Mouse (Mus musculus) layer of hippocampus, adult 18-20 months (tissue): ENCODE measurements around the gene Grifin. TPM values are rescaled to one million over a fixed set of nuclear protein-coding genes. Genes with fewer than 3 reads are reported as not detected.

Source experiments
- DNase-seq, 2 experiments: peaks; one replicate each; pipeline ENCODE4 v3.0.0; 2022; ENCODE audit warnings: low spot score in 2 of 2
- total RNA-seq, 2 experiments: library from RNA; stranded (reverse); gene quantifications; 2 replicates each; pipeline ENCODE4 v1.2.3; 2021

Gene Grifin
- total RNA-seq, 2 experiments from 2014 or later: not detected

DNA sequence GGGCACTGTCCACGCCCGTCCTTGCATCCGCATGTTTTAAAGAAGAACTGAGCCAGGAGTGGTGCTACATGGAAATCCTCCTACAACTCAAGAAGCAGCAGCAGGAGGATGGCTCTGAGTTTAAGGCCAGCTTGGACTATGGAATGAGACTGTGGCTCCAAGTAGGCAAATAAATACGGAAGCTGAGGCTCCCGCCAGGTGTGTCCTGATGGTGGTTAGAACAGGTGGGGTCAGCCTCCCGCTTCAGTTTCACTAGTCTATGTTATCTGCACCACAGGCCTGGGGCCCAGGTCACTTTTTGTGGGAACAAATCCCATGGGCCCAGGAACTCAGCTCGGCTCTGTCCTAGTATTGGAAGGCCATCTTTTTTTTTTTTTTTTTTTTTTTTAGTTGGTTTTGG, 11.2 kb downstream of the Grifin start:
- no peak for DNase-seq

DNA sequence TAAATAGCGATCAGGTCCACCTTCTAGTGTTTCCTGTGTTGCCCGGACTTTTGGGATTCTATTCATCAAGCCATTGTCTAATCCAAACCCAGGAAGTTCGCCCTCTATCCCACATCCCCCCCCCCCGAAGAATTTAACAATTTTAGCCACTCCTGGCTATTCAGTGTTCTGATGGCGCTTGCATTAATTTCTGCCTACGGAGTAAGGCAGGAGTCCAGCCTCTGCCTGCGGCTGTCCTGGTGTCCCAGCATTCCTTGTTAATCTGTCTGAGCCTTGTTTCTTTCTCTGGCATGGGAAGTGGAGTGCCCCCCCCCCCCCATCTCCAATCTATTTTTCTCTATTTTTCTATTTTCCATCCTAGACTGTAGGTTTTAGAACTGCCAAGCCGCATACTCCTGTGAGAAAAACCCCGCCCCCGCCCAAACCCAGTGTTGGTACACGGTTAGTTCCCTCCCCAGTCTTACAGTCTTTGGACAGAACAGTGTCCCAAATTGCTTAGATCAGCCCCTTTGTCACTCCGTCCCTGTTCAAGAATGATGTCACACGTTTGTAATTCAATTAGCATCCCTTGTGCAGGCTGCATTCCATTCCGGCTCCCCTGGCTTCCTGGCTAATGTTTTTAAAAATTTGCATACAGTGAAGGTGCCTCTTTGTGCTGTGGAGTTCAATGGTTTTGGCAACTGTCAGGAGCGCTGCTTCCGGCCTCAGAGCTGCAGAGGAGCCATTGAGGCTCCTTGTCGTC, 15.4 kb downstream of the Grifin start:
- peak in 1 of 2 experiments; percentile 52 for DNase-seq

DNA sequence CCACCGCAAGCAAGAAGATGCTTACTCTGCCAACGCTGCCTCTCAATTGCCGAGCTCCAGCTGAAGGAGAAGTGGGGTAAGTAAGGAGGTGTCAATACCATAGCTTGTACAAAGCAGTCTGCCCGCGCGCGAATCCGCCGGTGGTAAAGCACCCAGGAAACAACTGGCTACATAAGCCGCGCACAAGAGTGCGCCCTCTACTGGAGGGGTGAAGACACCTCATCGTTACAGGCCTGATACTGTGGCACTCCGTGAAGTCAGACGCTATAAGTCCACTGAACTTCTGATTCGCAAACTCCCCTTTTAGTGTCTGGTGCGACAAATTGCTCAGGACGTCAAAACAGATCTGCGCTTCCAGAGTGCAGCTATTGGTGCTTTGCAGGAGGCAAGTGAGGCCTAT, 18.5 kb downstream of the Grifin start:
- DNase-seq: no peak

DNA sequence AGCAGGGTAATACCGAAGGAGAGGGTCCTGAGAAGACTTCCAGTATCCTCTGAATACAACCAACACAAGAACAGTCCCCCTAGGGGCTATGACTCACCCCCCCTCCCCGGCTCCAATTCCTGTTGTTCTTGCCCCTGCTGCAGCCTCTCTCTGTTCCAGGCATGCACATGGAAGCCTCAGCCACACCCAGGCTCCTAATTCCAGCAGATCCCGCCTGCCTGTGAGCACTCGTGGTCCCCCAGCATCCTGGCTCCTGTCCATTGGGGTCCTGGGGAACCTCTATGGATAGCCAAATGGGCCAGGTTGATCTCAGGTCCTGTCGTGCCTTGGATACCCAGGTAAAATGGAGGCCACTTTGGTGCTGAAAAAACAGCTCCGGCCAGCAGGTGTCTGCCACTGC, 19.2 kb downstream of the Grifin start:
- DNase-seq: no peak

DNA sequence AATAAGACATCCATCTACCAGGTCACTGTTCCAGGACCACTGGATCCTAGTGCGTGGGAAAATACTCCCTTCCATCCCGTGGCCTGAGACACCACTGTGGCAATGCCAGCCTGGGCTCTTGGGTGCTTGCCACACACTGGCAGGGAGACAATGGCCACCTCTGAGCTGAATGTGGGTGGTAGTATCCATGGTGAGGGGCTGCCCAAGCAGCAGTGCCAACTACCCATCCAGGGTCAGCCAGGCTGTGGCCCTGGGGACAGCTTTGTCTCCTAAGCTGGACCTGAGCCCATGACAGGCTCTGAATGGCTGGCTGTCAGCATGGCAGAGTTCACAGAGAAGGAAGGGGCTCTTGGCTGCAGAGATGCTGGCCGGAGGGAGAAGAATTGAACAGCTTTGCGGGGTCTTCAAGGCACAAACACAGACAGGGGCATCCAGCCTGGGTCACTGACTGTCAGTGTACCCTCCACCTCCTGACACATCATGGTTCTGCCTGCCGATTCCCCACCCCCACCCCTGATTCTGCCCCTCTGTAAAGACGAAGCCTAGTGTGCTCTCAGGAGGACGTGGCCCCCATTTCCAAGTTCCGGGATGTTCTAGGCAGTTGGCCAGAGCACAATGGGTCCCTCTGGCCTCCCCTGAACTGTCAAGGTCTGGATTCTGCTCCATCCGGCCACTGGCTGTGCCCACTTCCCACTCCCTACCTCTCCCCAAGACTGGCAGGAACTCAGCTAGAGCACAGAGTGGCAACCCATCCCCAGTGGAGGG, 21.9 kb downstream of the Grifin start:
- peak; percentile 54 to 70 for DNase-seq

DNA sequence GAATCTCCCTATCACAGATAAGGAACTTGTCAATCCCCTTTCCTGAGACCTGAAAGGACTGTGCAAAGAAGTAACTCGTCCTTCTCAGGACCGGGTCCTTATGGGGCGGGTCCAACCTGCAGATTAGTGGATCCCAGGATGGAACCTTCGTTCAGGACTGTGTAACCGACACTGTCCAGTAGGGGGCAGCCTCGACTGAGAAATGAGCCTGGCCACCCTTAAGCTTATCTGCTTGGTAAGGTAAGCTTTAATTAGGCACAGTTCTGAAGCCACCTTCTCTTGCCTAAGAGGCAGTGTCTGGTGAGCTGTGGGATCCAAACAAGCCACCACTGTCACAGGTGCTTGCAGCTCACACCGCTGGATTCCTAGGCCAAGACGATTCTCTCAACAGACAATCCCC, 24.8 kb downstream of the Grifin start:
- peak; percentile 47 to 85 for DNase-seq

DNA sequence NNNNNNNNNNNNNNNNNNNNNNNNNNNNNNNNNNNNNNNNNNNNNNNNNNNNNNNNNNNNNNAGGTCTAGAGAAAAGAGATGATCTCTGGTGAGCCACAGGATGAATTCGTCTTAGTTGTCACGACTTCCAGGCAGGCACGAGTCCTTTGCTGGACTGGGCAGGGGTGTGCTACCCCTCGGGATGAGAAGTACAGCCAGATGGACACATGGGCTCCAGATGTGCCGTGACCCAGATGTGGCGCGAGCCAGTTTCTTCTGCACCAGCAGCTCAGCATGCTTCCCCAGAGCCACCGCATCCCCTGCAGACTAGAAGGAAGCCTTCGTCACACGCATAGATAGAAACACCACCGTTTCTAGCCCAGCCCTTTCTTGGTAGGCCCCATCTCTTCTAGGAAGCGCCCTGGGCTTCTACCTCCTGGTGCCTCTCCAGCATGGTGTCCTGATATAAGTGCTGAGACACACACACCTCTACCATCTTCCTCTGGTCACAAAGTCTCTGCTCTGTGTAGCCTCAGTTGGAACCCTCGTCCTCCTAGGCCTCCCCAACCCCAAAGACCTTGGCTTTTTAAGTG, 26.7 kb downstream of the Grifin start:
- no peak for DNase-seq

DNA sequence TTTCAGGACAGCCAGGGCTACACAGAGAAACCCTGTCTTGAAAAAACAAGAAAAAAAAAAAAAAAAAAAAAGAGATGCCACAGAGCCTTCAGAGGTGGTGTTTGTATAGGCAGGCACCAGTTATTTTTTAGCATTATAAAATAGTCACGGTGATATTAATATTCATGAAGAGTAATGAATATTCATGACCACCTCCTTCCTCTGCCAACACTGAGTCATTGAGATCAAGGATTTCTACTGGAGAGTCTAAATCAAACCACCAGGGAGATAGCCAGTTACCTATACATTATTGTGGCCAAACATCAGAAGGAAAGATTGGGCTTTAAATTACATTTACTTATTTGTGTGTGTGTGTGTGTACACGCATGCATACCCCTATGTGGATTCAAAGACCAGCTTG, 38.1 kb downstream of the Grifin start:
- no peak for DNase-seq

DNA sequence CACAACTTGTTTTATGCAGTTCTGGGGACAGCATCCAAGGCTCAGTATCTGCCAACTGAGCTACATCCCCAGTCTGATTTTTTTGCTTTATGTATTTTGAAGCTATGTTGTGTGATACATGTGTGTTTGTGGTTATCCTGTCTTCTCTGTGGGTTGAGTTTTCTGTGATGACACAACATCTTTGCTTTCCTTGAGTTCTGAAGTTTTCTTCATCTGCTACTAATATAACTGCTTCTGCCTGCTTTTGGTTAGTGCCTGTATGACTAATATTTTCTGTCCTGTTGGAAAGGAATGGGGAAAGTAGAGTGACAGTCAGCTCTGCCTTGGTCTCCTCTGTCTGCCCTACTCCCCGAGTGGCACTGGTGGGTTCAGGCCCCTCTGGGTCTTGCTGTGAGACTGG, 43.7 kb downstream of the Grifin start:
- no peak for DNase-seq

DNA sequence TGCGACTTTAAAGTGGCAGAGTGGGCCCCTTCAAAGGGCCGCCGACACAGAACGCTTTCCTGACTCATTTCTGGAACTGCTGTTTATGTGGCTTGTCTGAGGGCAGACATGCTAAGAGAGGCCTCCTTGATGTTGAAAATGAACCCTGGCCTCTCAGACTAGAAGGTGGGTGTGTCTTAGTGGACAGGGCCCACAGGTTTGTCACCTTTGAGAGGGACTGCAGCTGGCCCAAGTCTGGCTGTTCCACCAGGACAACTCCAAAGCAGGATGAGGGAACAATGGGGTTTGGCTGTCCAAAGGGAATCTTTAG, 47.0 kb downstream of the Grifin start:
- DNase-seq: no peak

DNA sequence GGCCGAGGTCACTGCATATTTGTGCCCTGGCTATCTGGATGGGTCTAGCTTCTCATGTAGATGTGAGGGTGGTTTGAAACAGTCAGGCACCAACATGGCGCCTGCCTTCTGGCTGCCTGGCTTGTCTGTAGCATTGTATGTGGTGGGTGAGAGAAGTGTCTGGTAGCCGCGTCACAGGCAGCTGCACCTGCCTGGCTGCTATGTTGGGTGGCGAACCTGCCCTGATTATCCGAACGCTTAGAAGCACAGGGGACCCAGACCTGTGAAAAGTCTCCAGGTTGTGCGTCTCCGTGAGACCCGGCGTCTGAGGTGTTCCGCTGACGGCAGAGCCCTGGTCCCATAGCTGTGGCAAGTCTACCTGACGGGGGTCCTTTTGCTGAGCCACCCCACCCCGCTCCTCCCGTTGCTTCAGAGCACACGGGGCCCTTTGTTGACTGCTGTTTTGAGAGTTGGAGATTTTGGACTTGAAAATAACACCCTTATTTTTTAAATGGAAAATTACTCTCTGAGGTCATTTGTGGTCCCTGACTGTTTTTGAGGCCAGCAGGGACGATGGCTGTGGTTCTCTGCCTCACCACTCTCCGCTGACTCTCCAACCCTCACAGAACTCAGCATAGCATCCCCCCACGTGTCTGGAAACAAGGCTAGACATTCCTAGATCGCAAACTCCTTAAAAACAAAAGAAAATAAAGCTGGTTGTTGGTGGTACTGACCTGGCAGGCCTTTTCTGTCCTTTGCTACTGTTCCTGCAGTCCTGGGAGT, 47.5 kb downstream of the Grifin start:
- DNase-seq: no peak

DNA sequence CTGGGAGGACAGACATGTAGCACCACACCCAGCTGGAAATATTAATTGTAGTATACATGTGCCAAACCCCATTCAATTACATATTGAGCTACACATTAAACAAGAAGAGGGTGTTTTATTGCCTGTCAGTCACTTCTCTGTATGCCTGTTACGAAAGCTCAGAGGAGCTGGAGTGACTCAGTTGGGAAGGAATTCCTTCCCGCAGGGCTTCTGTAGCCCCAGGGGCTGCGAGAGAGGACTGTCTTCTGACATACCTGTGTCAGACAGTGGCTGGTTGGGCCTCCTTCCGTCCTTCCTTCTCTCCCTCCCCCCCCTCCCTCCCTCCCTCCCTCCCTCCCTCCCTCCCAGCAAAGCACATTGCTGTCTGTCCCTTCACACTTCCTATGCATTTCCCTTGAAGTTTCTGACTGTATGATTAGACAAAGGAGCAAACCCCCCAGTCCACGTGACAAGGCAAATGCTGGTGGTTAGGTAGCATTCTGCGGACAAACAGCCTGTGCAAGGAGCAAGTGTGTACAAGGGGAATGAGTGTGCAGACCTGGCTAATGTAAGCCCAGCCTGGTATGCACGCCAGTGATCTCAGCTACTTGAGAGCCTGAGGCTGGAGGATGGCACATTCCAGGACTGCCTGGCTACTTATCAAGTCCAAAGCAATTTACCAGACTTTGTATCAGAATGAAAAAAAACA, 49.9 kb downstream of the Grifin start:
- no peak for DNase-seq

DNA sequence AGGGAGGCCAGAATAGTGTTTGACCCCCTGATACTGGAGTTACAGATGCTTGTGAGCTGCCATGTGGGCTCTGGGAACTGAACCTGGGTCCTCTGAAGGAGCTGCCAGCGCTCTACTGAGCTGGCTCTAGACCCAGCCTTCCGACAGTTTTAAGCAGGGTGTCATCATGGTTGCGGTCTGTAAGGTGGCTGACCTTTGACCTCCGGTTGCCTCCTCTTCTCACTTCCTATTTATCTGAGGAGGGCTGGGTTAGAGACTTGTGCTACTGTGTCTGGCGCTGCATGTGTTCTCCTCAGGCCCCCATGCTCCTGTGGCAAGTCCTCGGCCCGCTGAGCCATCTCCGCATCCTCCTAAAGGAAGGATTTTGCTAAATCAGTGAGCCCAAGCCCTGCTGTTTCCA, 51.0 kb downstream of the Grifin start:
- no peak for DNase-seq

Other genes starting within 250 kb of the Grifin start
- gene Mad1l1, start 243.5 kb downstream of the Grifin start, total RNA-seq: 10 to 100 TPM; 14.1 to 16.9 TPM
- gene Nudt1, start 243.4 kb downstream of the Grifin start, total RNA-seq: 1 to 10 TPM; 4.0 to 5.1 TPM
- 10 to 100 TPM in 1 of 2 experiments, 1 to 10 TPM in 1; 9.0 to 11.8 TPM for gene Mrm2, start 233.2 kb downstream of the Grifin start, total RNA-seq
- gene Snx8, start 175.8 kb downstream of the Grifin start, total RNA-seq: 10 to 100 TPM; 11.3 to 12.2 TPM
- gene Eif3b, start 145.7 kb downstream of the Grifin start, total RNA-seq: 10 to 100 TPM; 90.4 to 96.3 TPM
- gene Gm4869, start 119.4 kb downstream of the Grifin start, total RNA-seq: not detected
- gene Chst12, start 59.5 kb downstream of the Grifin start, total RNA-seq: 10 to 100 TPM; 18.4 to 18.8 TPM
- 10 to 100 TPM; 19.3 to 21.2 TPM for gene Lfng, start 42.2 kb upstream of the Grifin start, total RNA-seq
- 100 to 1,000 TPM; 182 to 186 TPM for gene Ttyh3, start 84.0 kb upstream of the Grifin start, total RNA-seq
- 10 to 100 TPM; 47.4 to 55.1 TPM for gene Iqce, start 137.3 kb upstream of the Grifin start, total RNA-seq
- gene Brat1, start 139.9 kb upstream of the Grifin start, total RNA-seq: 10 to 100 TPM; 17.7 to 18.5 TPM
- 10 to 100 TPM; 12.1 to 15.0 TPM for gene Amz1, start 159.1 kb upstream of the Grifin start, total RNA-seq